ENCODE assay signal across 13 mouse cellular contexts in genomic region chr5:90492440-90492839, GRCm38 (mm10). TPM values are rescaled to one million over a fixed set of nuclear protein-coding genes. Genes with fewer than 3 reads are reported as not detected.
A peak's percentile ranks its signal among the peaks of the same experiment; 100 is the strongest.
DNase-seq lines count a peak whose midpoint lies in the region; ATAC-seq lines count a peak whose summit lies in the region.
"Had no signal": no experiment of that assay in that cellular context is flagged by ENCODE, and none has a peak within 500 bp of the region (broad histone marks: within the 10 kb centered on the region; RNA-seq: fewer than 3 reads in every experiment).

No protein-coding gene starts in this region.

- WGBS in embryonic facial prominence, embryonic 13.5 days: 67% methylated on average over 9 of the region's 9 CpGs
- WGBS in embryonic facial prominence, embryonic 10.5 days: 78% methylated on average over 9 of the region's 9 CpGs

- no peak for DNase-seq in embryonic facial prominence, embryonic 10.5 days (ENCODE audit: low spot score)
- peak; percentile 12 for DNase-seq in lung, postnatal 36 days
- no peak for DNase-seq in lung, postnatal 4 days
- peak; percentile 2 to 49 for DNase-seq in natural killer cell, adult 2 months (ENCODE audit: low spot score in 2 of 2)
- DNase-seq in cerebellum, adult 9-11 months: no peak
- DNase-seq in embryo, embryonic 11 days: no peak
- DNase-seq in adrenal gland, adult 8-10 months: no peak

- no peak overlapping the region for H3K27ac ChIP-seq in embryonic facial prominence, embryonic 13.5 days
- no peak overlapping the region for H3K27ac ChIP-seq in embryonic facial prominence, embryonic 10.5 days (replicated peaks)
- H3K27ac ChIP-seq: embryonic facial prominence, embryonic 12.5 days; neural tube, embryonic 12.5 days had no signal

- no peaks in the 10 kb centered on the region for H3K36me3 ChIP-seq in embryonic facial prominence, embryonic 13.5 days
- no peaks in the 10 kb centered on the region for H3K36me3 ChIP-seq in embryonic facial prominence, embryonic 10.5 days (replicated peaks)
- H3K36me3 ChIP-seq: embryonic facial prominence, embryonic 12.5 days; neural tube, embryonic 12.5 days had no signal

- H3K4me3 ChIP-seq in embryonic facial prominence, embryonic 13.5 days: no peak overlapping the region
- no peak overlapping the region for H3K4me3 ChIP-seq in embryonic facial prominence, embryonic 10.5 days
- H3K4me3 ChIP-seq: embryonic facial prominence, embryonic 12.5 days; neural tube, embryonic 12.5 days had no signal

- H3K4me1 ChIP-seq in embryonic facial prominence, embryonic 13.5 days: no peaks in the 10 kb centered on the region
- no peaks in the 10 kb centered on the region for H3K4me1 ChIP-seq in embryonic facial prominence, embryonic 10.5 days
- H3K4me1 ChIP-seq: embryonic facial prominence, embryonic 12.5 days; neural tube, embryonic 12.5 days had no signal

- H3K4me2 ChIP-seq in embryonic facial prominence, embryonic 13.5 days: peak overlapping the region; percentile 28
- H3K4me2 ChIP-seq: embryonic facial prominence, embryonic 12.5 days; neural tube, embryonic 12.5 days had no signal

- no peaks in the 10 kb centered on the region for H3K9me3 ChIP-seq in embryonic facial prominence, embryonic 13.5 days
- H3K9me3 ChIP-seq in embryonic facial prominence, embryonic 10.5 days: no peaks in the 10 kb centered on the region
- H3K9me3 ChIP-seq: embryonic facial prominence, embryonic 12.5 days; neural tube, embryonic 12.5 days had no signal

- H3K9ac ChIP-seq in embryonic facial prominence, embryonic 13.5 days: no peak overlapping the region
- H3K9ac ChIP-seq: embryonic facial prominence, embryonic 12.5 days; neural tube, embryonic 12.5 days had no signal

- ATAC-seq in embryonic facial prominence, embryonic 13.5 days (ENCODE audit: insufficient number of reproducible peaks, insufficient read depth, low FRiP score, low TSS enrichment, low read depth): no peak
- ATAC-seq: hindbrain, embryonic 16.5 days had no signal

- H3K27me3 ChIP-seq in embryonic facial prominence, embryonic 13.5 days: no peaks in the 10 kb centered on the region
- H3K27me3 ChIP-seq in embryonic facial prominence, embryonic 10.5 days (replicated peaks; ENCODE audit: low read depth, poor library complexity, severe bottlenecking): no peaks in the 10 kb centered on the region
- H3K27me3 ChIP-seq: embryonic facial prominence, embryonic 12.5 days; neural tube, embryonic 12.5 days had no signal

RNA-seq across cellular contexts. Expression of gene Afp, which starts 1.9 kb away (rescaled TPM):
- polyA plus RNA-seq in embryonic facial prominence, embryonic 13.5 days (2015; fragmentation: Nextera tagmentation; extraction: Ambion mirVana): 0.84 and 113 TPM in 2 replicates
- 0.19 and 1.4 TPM in 2 replicates for polyA plus RNA-seq in embryonic facial prominence, embryonic 10.5 days (2016; fragmentation: Nextera tagmentation; extraction: Ambion mirVana)
- total RNA-seq in adrenal gland, adult 8-10 months (2022): not detected
- total RNA-seq: left cerebral cortex, postnatal 25 days; megakaryocyte-erythroid progenitor cell, adult 5-6 weeks had no signal

RNA-seq across cellular contexts. Expression of gene Afm, which starts 26.3 kb away (rescaled TPM):
- polyA plus RNA-seq in embryonic facial prominence, embryonic 13.5 days (2015; fragmentation: Nextera tagmentation; extraction: Ambion mirVana): 0.50 TPM in 1 of 2 replicates, not detected in the other
- polyA plus RNA-seq in embryonic facial prominence, embryonic 10.5 days (2016; fragmentation: Nextera tagmentation; extraction: Ambion mirVana): not detected in 2 replicates
- total RNA-seq in adrenal gland, adult 8-10 months (2022): under 1 TPM in 2 of 4 experiments, not detected in 2; 0.12 to 0.35 TPM
- total RNA-seq: left cerebral cortex, postnatal 25 days; megakaryocyte-erythroid progenitor cell, adult 5-6 weeks had no signal
- polyA plus RNA-seq: embryonic facial prominence, embryonic 12.5 days; hindbrain, embryonic 16.5 days; neural tube, embryonic 12.5 days had no signal

RNA-seq across cellular contexts. Expression of gene Alb, which starts 31.7 kb away (rescaled TPM):
- polyA plus RNA-seq in embryonic facial prominence, embryonic 13.5 days (2015; fragmentation: Nextera tagmentation; extraction: Ambion mirVana): 1.8 and 60.7 TPM in 2 replicates
- polyA plus RNA-seq in embryonic facial prominence, embryonic 10.5 days (2016; fragmentation: Nextera tagmentation; extraction: Ambion mirVana): not detected in 2 replicates
- 10 to 100 TPM in 2 of 4 experiments, 1 to 10 TPM in 2; 1.6 to 22.6 (median 9.2) TPM for total RNA-seq in adrenal gland, adult 8-10 months (2022)
- total RNA-seq: left cerebral cortex, postnatal 25 days; megakaryocyte-erythroid progenitor cell, adult 5-6 weeks had no signal
- polyA plus RNA-seq: hindbrain, embryonic 16.5 days had no signal

Comparison
In these comparisons a context has a peak if more than half of its experiments do, and no peak if none do; other contexts are left out.
1. DNase-seq: peak in lung, postnatal 36 days (single experiment) and natural killer cell, adult 2 months (2 of 2); none in embryonic facial prominence, embryonic 10.5 days (single experiment), lung, postnatal 4 days (0 of 2), cerebellum, adult 9-11 months (single experiment), embryo, embryonic 11 days (single experiment) and adrenal gland, adult 8-10 months (single experiment).